Comparison of ENCODE assay signal across 15 mouse cellular contexts in the genomic region with DNA sequence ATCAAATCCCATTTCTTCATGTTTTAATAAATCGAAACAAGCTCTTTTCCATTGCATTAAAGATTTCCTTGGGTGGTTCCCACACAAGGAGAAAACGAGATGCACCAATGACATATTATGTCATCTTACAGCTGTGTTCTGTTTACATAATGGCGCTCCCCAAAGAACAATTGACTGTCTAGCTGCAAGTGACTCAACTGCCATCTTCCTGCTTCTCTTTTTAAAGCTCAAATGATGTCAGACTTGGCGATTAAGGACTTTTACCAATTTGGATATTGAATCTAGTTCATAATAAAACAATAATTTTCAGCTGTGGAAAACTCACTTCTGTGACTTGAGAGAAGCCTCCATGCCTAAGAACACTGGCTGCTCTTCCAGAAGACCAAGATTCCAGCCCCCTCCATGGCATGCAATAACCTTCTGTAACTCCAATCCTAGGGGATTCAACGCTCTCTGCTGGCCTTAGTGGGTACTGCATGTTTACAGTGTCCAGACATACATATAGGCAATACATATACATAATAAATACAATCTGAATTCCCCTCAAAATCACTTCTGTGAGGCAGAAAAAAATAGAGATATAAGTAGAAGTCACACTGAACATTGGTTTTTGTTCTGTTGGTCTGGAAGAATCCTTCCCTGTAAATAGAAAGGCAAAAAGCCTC.
DNase-seq lines count a peak whose midpoint lies in the region; ATAC-seq and TF ChIP-seq lines count a peak whose summit lies in the region.
"Had no signal": no experiment of that assay in that cellular context is flagged by ENCODE, and none has a peak within 500 bp of the region (broad histone marks: within the 10 kb centered on the region; RNA-seq: fewer than 3 reads in every experiment).

No protein-coding gene starts in this region.

- 74% methylated on average over 5 of the region's 5 CpGs for WGBS in forebrain, postnatal 0 days
- 76% methylated on average over 5 of the region's 5 CpGs for WGBS in forebrain, embryonic 11.5 days
- WGBS in liver, embryonic 14.5 days (ENCODE audit: insufficient replicate concordance) = 42% methylated on average over 5 of the region's 5 CpGs
- 68% methylated on average over 5 of the region's 5 CpGs for WGBS in liver, embryonic 11.5 days
- WGBS in hindbrain, embryonic 11.5 days = 76% methylated on average over 5 of the region's 5 CpGs

- H3K4me3 ChIP-seq in forebrain, postnatal 0 days (ENCODE audit: low read depth, low read length) = no peak overlapping the region
- no peak overlapping the region for H3K4me3 ChIP-seq in forebrain, embryonic 11.5 days (ENCODE audit: low read depth, low read length)
- no peak overlapping the region for H3K4me3 ChIP-seq in liver, embryonic 14.5 days (ENCODE audit: insufficient read depth in 1 of 2, low read depth in 2 of 2, low read length in 2 of 2)
- no peak overlapping the region for H3K4me3 ChIP-seq in liver, embryonic 11.5 days (ENCODE audit: low read depth, low read length)
- no peak overlapping the region for H3K4me3 ChIP-seq in cortical plate, adult 2 months (ENCODE audit: insufficient read depth, low read length)
- no peak overlapping the region for H3K4me3 ChIP-seq in hindbrain, embryonic 11.5 days (ENCODE audit: low read depth, low read length)
- H3K4me3 ChIP-seq: embryonic facial prominence, embryonic 15.5 days; limb, embryonic 15.5 days had no signal

- no peak overlapping the region for H3K9ac ChIP-seq in forebrain, postnatal 0 days
- no peak overlapping the region for H3K9ac ChIP-seq in forebrain, embryonic 11.5 days (ENCODE audit: low read length)
- H3K9ac ChIP-seq in liver, embryonic 14.5 days (replicated peaks) = no peak overlapping the region
- H3K9ac ChIP-seq in liver, embryonic 11.5 days (ENCODE audit: low read depth, low read length) = no peak overlapping the region
- no peak overlapping the region for H3K9ac ChIP-seq in hindbrain, embryonic 11.5 days (ENCODE audit: low read depth, low read length)
- H3K9ac ChIP-seq: embryonic facial prominence, embryonic 15.5 days; limb, embryonic 15.5 days had no signal

- no peaks in the 10 kb centered on the region for H3K27me3 ChIP-seq in forebrain, postnatal 0 days (ENCODE audit: insufficient read depth, low read length)
- no peaks in the 10 kb centered on the region for H3K27me3 ChIP-seq in forebrain, embryonic 11.5 days (ENCODE audit: control insufficient read depth, insufficient read depth, low read length)
- H3K27me3 ChIP-seq in liver, embryonic 14.5 days (ENCODE audit: control insufficient read depth, insufficient read depth, low read length) = no peaks in the 10 kb centered on the region
- H3K27me3 ChIP-seq in liver, embryonic 11.5 days (replicated peaks; ENCODE audit: control insufficient read depth, insufficient read depth, low read length) = no peaks in the 10 kb centered on the region
- no peaks in the 10 kb centered on the region for H3K27me3 ChIP-seq in hindbrain, embryonic 11.5 days (ENCODE audit: control insufficient read depth, insufficient read depth, low read length)
- H3K27me3 ChIP-seq: embryonic facial prominence, embryonic 15.5 days; limb, embryonic 15.5 days had no signal

- TF ChIP-seq POLR2A in cortical plate, adult 2 months (IDR thresholded peaks at IDR 0.05; ENCODE audit: extremely low read depth, insufficient read depth, low read length) = no peak

- H3K4me2 ChIP-seq in forebrain, postnatal 0 days (ENCODE audit: low read depth) = no peak overlapping the region
- no peak overlapping the region for H3K4me2 ChIP-seq in forebrain, embryonic 11.5 days (ENCODE audit: low read depth, low read length, severe bottlenecking)
- no peak overlapping the region for H3K4me2 ChIP-seq in liver, embryonic 14.5 days (ENCODE audit: low read depth)
- H3K4me2 ChIP-seq in liver, embryonic 11.5 days = no peak overlapping the region
- H3K4me2 ChIP-seq in hindbrain, embryonic 11.5 days (replicated peaks; ENCODE audit: low read depth, low read length) = no peak overlapping the region
- H3K4me2 ChIP-seq: embryonic facial prominence, embryonic 15.5 days; limb, embryonic 15.5 days had no signal

- TF ChIP-seq EP300 in liver, embryonic 14.5 days (IDR thresholded peaks at IDR 0.05; ENCODE audit: low read depth) = no peak

- peak; percentile 25; the same call in 1 of the 2 replicates for TF ChIP-seq CTCF in forebrain, postnatal 0 days (IDR thresholded peaks at IDR 0.05; ENCODE audit: low read depth)
- TF ChIP-seq CTCF in liver, embryonic 14.5 days (IDR thresholded peaks at IDR 0.05; ENCODE audit: low read depth) = peak; percentile 19; the same call in 1 of the 2 replicates
- 0 out of 2 replicates have a peak, but pooled peaks have one; percentile 0 for TF ChIP-seq CTCF in cortical plate, adult 2 months (IDR thresholded peaks at IDR 0.05; ENCODE audit: extremely low read depth, insufficient read depth, low read length)

- H3K4me1 ChIP-seq in forebrain, postnatal 0 days (ENCODE audit: insufficient read depth) = no peaks in the 10 kb centered on the region
- no peaks in the 10 kb centered on the region for H3K4me1 ChIP-seq in forebrain, embryonic 11.5 days (replicated peaks; ENCODE audit: control insufficient read depth, insufficient read depth, low read length)
- no peaks in the 10 kb centered on the region for H3K4me1 ChIP-seq in liver, embryonic 14.5 days (replicated peaks; ENCODE audit: control insufficient read depth in 2 of 2, insufficient read depth in 2 of 2, low read length in 1 of 2)
- H3K4me1 ChIP-seq in liver, embryonic 11.5 days (replicated peaks; ENCODE audit: control insufficient read depth, insufficient read depth, low read length) = no peaks in the 10 kb centered on the region
- no peaks in the 10 kb centered on the region for H3K4me1 ChIP-seq in cortical plate, adult 2 months (ENCODE audit: control insufficient read depth, insufficient read depth, low read length)
- no peaks in the 10 kb centered on the region for H3K4me1 ChIP-seq in hindbrain, embryonic 11.5 days (replicated peaks; ENCODE audit: control insufficient read depth, insufficient read depth, low read length)

- H3K36me3 ChIP-seq in forebrain, postnatal 0 days (ENCODE audit: insufficient read depth) = no peaks in the 10 kb centered on the region
- H3K36me3 ChIP-seq in forebrain, embryonic 11.5 days (ENCODE audit: control insufficient read depth, insufficient read depth, low read length) = no peaks in the 10 kb centered on the region
- H3K36me3 ChIP-seq in liver, embryonic 14.5 days (replicated peaks; ENCODE audit: control insufficient read depth, insufficient read depth, low read depth) = no peaks in the 10 kb centered on the region
- H3K36me3 ChIP-seq in liver, embryonic 11.5 days (ENCODE audit: control insufficient read depth, insufficient read depth, low read length) = no peaks in the 10 kb centered on the region
- H3K36me3 ChIP-seq in hindbrain, embryonic 11.5 days (ENCODE audit: control insufficient read depth, insufficient read depth, low read length) = no peaks in the 10 kb centered on the region
- H3K36me3 ChIP-seq: embryonic facial prominence, embryonic 15.5 days; limb, embryonic 15.5 days had no signal

- H3K9me3 ChIP-seq in forebrain, postnatal 0 days (ENCODE audit: low read length) = no peaks in the 10 kb centered on the region
- no peaks in the 10 kb centered on the region for H3K9me3 ChIP-seq in forebrain, embryonic 11.5 days (ENCODE audit: control insufficient read depth, low read length)
- H3K9me3 ChIP-seq in liver, embryonic 14.5 days (ENCODE audit: control insufficient read depth, low read length) = no peaks in the 10 kb centered on the region
- H3K9me3 ChIP-seq in liver, embryonic 11.5 days (ENCODE audit: control insufficient read depth, low read length) = no peaks in the 10 kb centered on the region
- H3K9me3 ChIP-seq in hindbrain, embryonic 11.5 days (ENCODE audit: control insufficient read depth, low read length) = no peaks in the 10 kb centered on the region
- H3K9me3 ChIP-seq: embryonic facial prominence, embryonic 15.5 days; limb, embryonic 15.5 days had no signal

- no peak overlapping the region for H3K27ac ChIP-seq in forebrain, postnatal 0 days (ENCODE audit: low read depth, low read length)
- no peak overlapping the region for H3K27ac ChIP-seq in forebrain, embryonic 11.5 days (ENCODE audit: low read depth, low read length)
- no peak overlapping the region for H3K27ac ChIP-seq in liver, embryonic 14.5 days
- no peak overlapping the region for H3K27ac ChIP-seq in liver, embryonic 11.5 days (ENCODE audit: low read depth, low read length)
- no peak overlapping the region for H3K27ac ChIP-seq in cortical plate, adult 2 months (ENCODE audit: insufficient read depth, low read length)
- no peak overlapping the region for H3K27ac ChIP-seq in hindbrain, embryonic 11.5 days (ENCODE audit: low read depth, low read length)
- H3K27ac ChIP-seq: embryonic facial prominence, embryonic 15.5 days; limb, embryonic 15.5 days had no signal

- DNase-seq in forebrain, postnatal 0 days = no peak
- no peak for DNase-seq in forebrain, embryonic 11.5 days (ENCODE audit: low spot score)
- no peak for DNase-seq in liver, embryonic 14.5 days (ENCODE audit: low read depth in 3 of 3, low spot score in 3 of 3)
- DNase-seq in liver, embryonic 11.5 days (ENCODE audit: low spot score) = no peak
- DNase-seq in A20 (ENCODE audit: low read depth, low spot score) = peak; percentile 45
- no peak for DNase-seq in retina, postnatal 1 day
- no peak for DNase-seq in hindbrain, embryonic 11.5 days (ENCODE audit: low spot score)
- DNase-seq: adrenal gland, adult 2 months; cerebellum, adult 11-12 months; layer of hippocampus, adult 9-11 months had no signal

- ATAC-seq in forebrain, postnatal 0 days = no peak
- no peak for ATAC-seq in forebrain, embryonic 11.5 days (replicated peaks; ENCODE audit: low FRiP score)
- no peak for ATAC-seq in liver, embryonic 14.5 days (ENCODE audit: insufficient read depth)
- ATAC-seq in liver, embryonic 11.5 days (replicated peaks; ENCODE audit: low FRiP score) = no peak
- ATAC-seq in hindbrain, embryonic 11.5 days (ENCODE audit: low FRiP score) = no peak
- ATAC-seq: inflammation-experienced regulatory T-cells, adult 6 months; midbrain, embryonic 16.5 days had no signal
